Mouse (Mus musculus) CD8-positive naive resting alpha-beta T cell, adult 57 days (primary cell): ENCODE measurements around the gene Zfp672. TPM values are rescaled to one million over a fixed set of nuclear protein-coding genes. Genes with fewer than 3 reads are reported as not detected.

ENCODE experiments used
- total RNA-seq: library from RNA; stranded (reverse); gene quantifications from one replicate; pipeline ENCODE4 v1.2.4, GENCODE M21; 2023

The Zfp672 gene
- total RNA-seq = 38.0 TPM

DNA sequence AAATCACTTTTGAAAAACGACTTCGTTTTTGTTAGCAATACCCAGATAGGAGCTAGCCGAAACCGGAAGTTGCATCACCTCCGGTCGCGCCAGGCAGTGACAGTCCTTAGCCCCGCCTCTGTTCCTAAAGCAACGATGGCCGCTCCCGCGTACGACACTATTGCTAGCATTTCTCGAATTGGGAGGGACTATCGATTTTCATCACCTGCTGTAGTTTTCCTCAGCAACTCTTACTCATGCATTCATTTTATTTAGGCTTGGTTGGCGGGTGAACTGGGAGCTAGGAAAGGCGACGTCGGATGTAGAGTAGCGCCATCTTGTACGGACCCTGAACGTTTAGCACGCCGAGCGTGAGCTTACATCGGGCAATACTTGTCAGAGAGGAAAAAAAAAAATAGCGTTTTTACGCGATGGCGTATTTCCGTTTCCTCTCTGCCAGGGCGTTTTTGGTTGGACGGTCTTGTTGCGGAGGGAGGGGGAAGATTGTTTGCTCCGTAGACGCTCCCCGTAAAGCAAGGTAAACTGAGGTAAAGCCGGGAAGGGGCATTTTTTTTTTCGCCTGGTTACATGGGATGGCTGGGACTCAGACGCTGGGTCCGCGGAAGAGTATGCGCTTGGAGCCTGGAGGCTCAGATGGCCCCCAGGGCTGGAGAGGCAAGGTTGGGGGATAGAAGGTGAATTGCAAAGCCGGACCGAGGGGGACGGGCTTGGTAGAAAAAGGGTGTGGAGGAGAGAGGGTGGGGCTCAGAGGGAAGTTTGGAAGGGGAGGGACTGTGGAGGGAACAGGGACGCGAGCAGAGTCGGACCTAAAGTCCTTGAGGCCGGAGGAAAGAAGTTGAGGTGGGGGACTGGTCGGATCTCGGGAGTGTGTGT is at the start of gene Zfp672, which contains the start of gene Sh3bp5l:
Zfp672 (minus strand) TSS at position 64 of the 873 bp plus-strand sequence.
Sh3bp5l (plus strand) TSS at position 449 of the 873 bp plus-strand sequence.

DNA sequence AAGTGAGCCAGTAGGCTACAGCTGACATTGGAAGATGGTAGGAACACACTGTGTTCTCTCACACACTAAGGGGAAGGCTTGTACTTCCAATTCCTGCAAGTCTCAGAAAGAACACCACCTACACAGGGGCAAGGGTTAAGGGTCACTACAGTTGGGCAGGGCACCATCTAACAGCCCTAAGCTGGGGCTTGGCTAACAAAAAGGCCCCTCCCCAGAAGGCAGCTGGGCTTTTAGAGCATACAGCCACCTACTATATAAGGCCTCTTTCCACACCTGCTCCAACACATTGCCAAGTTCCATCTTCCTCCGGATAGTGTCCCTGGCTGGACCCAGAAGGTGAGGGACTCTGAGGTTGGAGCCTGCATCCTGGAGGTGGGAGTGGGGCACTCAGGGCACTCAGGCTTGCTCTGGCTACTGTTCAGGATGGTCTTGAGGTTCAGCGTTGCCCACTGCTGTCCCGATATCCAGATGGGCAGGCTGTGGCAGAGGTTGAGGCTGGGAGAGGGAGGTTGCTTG is 48.7 kb upstream of the Zfp672 start, which contains the start of gene Lypd8:
Lypd8 (plus strand) TSS at position 281 of the 516 bp plus-strand sequence.

DNA sequence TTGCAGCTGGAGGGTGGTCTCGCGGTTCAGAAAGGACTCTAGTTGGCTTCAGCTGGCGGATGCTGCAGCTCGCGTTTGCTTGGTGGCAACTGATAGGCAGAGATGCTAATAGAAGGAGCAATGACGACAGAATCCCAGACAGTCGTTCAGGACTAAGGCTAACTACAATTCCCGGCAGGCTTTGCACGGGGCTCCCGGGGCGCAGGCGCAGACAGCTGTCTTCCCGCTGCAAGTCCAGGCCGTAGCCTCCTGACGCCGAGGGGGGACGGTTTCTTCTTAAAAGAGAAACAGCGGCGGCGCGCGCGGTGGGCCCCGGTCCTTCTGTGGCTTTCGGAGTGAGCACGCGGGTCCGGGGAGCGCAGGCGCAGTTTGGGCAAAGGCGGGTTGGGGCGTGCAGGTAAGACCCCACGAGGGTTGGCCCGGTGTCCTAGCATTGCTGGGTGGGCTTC is 23.3 kb downstream of the Zfp672 start, which contains the start of gene Zfp692:
Zfp692 (plus strand) TSS at position 210 of the 449 bp plus-strand sequence.

DNA sequence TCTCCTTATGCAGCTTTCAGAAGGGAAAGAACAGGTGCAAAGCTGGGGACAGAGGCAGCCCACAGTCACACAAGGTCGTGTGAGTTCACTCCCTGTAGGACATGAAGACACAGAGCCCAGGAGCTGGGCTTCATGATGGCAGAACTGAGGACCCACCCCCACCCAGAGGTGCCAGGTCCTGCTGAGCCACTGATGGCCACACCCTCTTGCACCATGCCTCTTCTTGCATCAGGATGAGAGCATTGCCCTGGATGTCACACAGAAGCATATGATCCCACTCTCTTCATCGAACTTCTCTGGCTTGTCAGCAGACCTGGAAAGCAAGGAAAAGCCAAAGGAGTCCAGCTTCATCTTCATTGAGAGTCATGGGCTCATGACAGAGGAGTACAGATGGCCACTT is 55.6 kb downstream of the Zfp672 start, which contains the start of gene 4930438A08Rik:
4930438A08Rik (plus strand) TSS at position 228 of the 400 bp plus-strand sequence.

Other genes with a start within 250 kb of the Zfp672 start
- gene Gm12248, start 237.2 kb downstream of the Zfp672 start, total RNA-seq = not detected
- 40.0 TPM for gene Cnot8, start 226.2 kb downstream of the Zfp672 start, total RNA-seq
- gene Gemin5, start 161.8 kb downstream of the Zfp672 start, total RNA-seq = 20.7 TPM
- gene Mrpl22, start 158.7 kb downstream of the Zfp672 start, total RNA-seq = 21.9 TPM
- gene Igtp, start 130.8 kb downstream of the Zfp672 start, total RNA-seq = 72.1 TPM
- 19.6 TPM for gene Irgm2, start 130.7 kb downstream of the Zfp672 start, total RNA-seq
- not detected for gene 4930438A08Rik, start 55.5 kb downstream of the Zfp672 start, total RNA-seq
- gene Zfp692, start 23.3 kb downstream of the Zfp672 start, total RNA-seq = 27.5 TPM
- 26.0 TPM for gene Sh3bp5l, start 385 bp upstream of the Zfp672 start, total RNA-seq
- gene Lypd8, start 48.7 kb upstream of the Zfp672 start, total RNA-seq = not detected
- not detected for gene 1810065E05Rik, start 90.8 kb upstream of the Zfp672 start, total RNA-seq
- not detected for gene Gm12253, start 102.2 kb upstream of the Zfp672 start, total RNA-seq
- gene Lypd9, start 122.6 kb upstream of the Zfp672 start, total RNA-seq = not detected
- gene Olfr30, start 131.9 kb upstream of the Zfp672 start, total RNA-seq = not detected
- gene Olfr332, start 162.2 kb upstream of the Zfp672 start, total RNA-seq = not detected
- gene Olfr331, start 172.2 kb upstream of the Zfp672 start, total RNA-seq = not detected
- not detected for gene Olfr330, start 204.5 kb upstream of the Zfp672 start, total RNA-seq
- not detected for gene Olfr329-ps, start 216.1 kb upstream of the Zfp672 start, total RNA-seq
- 0.34 TPM for gene Olfr328, start 225.3 kb upstream of the Zfp672 start, total RNA-seq
- not detected for gene Olfr224, start 240.2 kb upstream of the Zfp672 start, total RNA-seq
- not detected for gene Olfr325, start 247.4 kb upstream of the Zfp672 start, total RNA-seq